Mouse (Mus musculus) spleen, adult 2 months (tissue): Measurements from ENCODE around the gene Dnmt1. TPM values are rescaled to one million over a fixed set of nuclear protein-coding genes. Genes with fewer than 3 reads are reported as not detected.

Experiments
- DNase-seq, 2 experiments: peaks; one replicate each; pipeline versions ENCODE4 v3.0.0 to v3.0.0-alpha.2; 2012 to 2021; ENCODE audit warnings: low spot score in 2 of 2, low read depth in 1 of 2
- H3K27ac ChIP-seq: fragments of 200-500 bp; 2 replicates; pipeline ENCODE4 v1.5.1; 2012; ENCODE audit warnings: low read length, inconsistent platforms; ENCODE audit not compliant: insufficient read depth
- H3K27me3 ChIP-seq: fragments of 200-500 bp; 2 replicates; pipeline ENCODE4 v1.6.1; 2012; ENCODE audit warnings: mild to moderate bottlenecking, moderate library complexity, low read length, inconsistent platforms; ENCODE audit not compliant: control insufficient read depth, insufficient read depth
- H3K36me3 ChIP-seq: fragments of 200-500 bp; 2 replicates; pipeline ENCODE4 v1.6.1; 2012; ENCODE audit warnings: mild to moderate bottlenecking, low read length, inconsistent platforms; ENCODE audit not compliant: control insufficient read depth, insufficient read depth
- H3K4me1 ChIP-seq: fragments of 200-500 bp; 2 replicates; pipeline ENCODE4 v1.6.1; 2011; ENCODE audit warnings: inconsistent platforms; ENCODE audit not compliant: control insufficient read depth, insufficient read depth, insufficient read length
- H3K4me3 ChIP-seq: fragments of 200-500 bp; 2 replicates; pipeline ENCODE4 v1.5.1; 2011; ENCODE audit warnings: mild to moderate bottlenecking, inconsistent platforms; ENCODE audit not compliant: insufficient read depth, insufficient read length; ENCODE audit errors: extremely low read depth
- CTCF ChIP-seq: fragments of 200-500 bp; IDR thresholded peaks from 2 replicates; pipeline ENCODE4 v1.5.1; 2011; ENCODE audit warnings: mild to moderate bottlenecking, inconsistent platforms; ENCODE audit not compliant: insufficient read depth, insufficient read length, insufficient replicate concordance; ENCODE audit errors: extremely low read depth
- POLR2A ChIP-seq: fragments of 200-500 bp; IDR thresholded peaks from 2 replicates; pipeline ENCODE4 v1.6.1; 2011; ENCODE audit warnings: low read depth, low read length, inconsistent platforms
- WGBS: fragments of 180-500 bp; shearing (Covaris S2); methylation state at CpG from one replicate; pipeline ENCODE4 v1.1.7; 2018; 5-methylcytosine and 5-hydroxymethylcytosine counted together
- polyA plus RNA-seq: library from polyadenylated mRNA; depleted of rRNA; stranded (reverse); fragments of >200 nt; gene quantifications from 2 replicates; pipeline ENCODE4 v1.2.3, GENCODE M21; 2012

Gene Dnmt1
- polyA plus RNA-seq, 1 experiment: 37.0 TPM

GRCm38 (mm10) chr9:20876318-20877117, 83.2 kb downstream of the Dnmt1 start:
- Histone ChIP-seq H3K36me3 (peaks cover 9% of the 10 kb centered on the region), H3K27me3 (no peaks in the 10 kb centered on the region), H3K4me1 (0 out of 2 replicates have a peak, but pooled peaks cover 4% of the 10 kb centered on the region), H3K27ac (no peak overlapping the region), H3K4me3 (no peak overlapping the region)
- DNase-seq: no peak
- no peak for TF ChIP-seq POLR2A
- no peak for TF ChIP-seq CTCF
- WGBS: 80% methylated on average over 9 of the region's 9 CpGs

GRCm38 (mm10) chr9:20875021-20875790, 84.5 kb downstream of the Dnmt1 start:
- peaks cover 11% of the 10 kb centered on the region for H3K36me3 ChIP-seq
- no peak for DNase-seq
- no peak overlapping the region for H3K27ac ChIP-seq
- TF ChIP-seq CTCF (no peak), POLR2A (no peak)
- no peaks in the 10 kb centered on the region for H3K27me3 ChIP-seq
- no peak overlapping the region for H3K4me3 ChIP-seq
- peaks cover 4% of the 10 kb centered on the region; the same call in 1 of the 2 replicates for H3K4me1 ChIP-seq
- 87% methylated on average over 23 of the region's 23 CpGs for WGBS

- no peaks in the 10 kb centered on the region for H3K27me3 ChIP-seq
- H3K4me3 ChIP-seq: no peak overlapping the region
- peaks cover 12% of the 10 kb centered on the region for H3K36me3 ChIP-seq
- no peak overlapping the region for H3K27ac ChIP-seq
- H3K4me1 ChIP-seq: peaks cover 5% of the 10 kb centered on the region; the same call in 1 of the 2 replicates
- DNase-seq: no peak
- no peak for TF ChIP-seq POLR2A
- TF ChIP-seq CTCF: no peak
- WGBS: 90% methylated on average over 12 of the region's 12 CpGs
Measured at GRCm38 (mm10) chr9:20873521-20873920, 86.2 kb downstream of the Dnmt1 start.

GRCm38 (mm10) chr9:20872991-20873390, 86.7 kb downstream of the Dnmt1 start:
- 95% methylated on average over 10 of the region's 10 CpGs for WGBS
- Histone ChIP-seq H3K27me3 (no peaks in the 10 kb centered on the region), H3K4me3 (no peak overlapping the region), H3K27ac (no peak overlapping the region), H3K36me3 (peaks cover 12% of the 10 kb centered on the region), H3K4me1 (peaks cover 5% of the 10 kb centered on the region; the same call in 1 of the 2 replicates)
- TF ChIP-seq POLR2A: no peak
- no peak for TF ChIP-seq CTCF
- no peak for DNase-seq

- WGBS: 89% methylated on average over 12 of the region's 12 CpGs
- Histone ChIP-seq H3K27me3 (no peaks in the 10 kb centered on the region), H3K4me3 (no peak overlapping the region), H3K4me1 (peaks cover 5% of the 10 kb centered on the region; the same call in 1 of the 2 replicates), H3K27ac (no peak overlapping the region), H3K36me3 (peaks cover 12% of the 10 kb centered on the region)
- TF ChIP-seq CTCF: no peak
- TF ChIP-seq POLR2A: no peak
- no peak for DNase-seq
Measured at GRCm38 (mm10) chr9:20870211-20871173, 89.2 kb downstream of the Dnmt1 start.

GRCm38 (mm10) chr9:20869246-20869645, 90.4 kb downstream of the Dnmt1 start:
- Histone ChIP-seq H3K4me3 (peak overlapping the region; percentile 87), H3K4me1 (peaks cover 5% of the 10 kb centered on the region; the same call in 1 of the 2 replicates), H3K36me3 (peaks cover 12% of the 10 kb centered on the region), H3K27ac (no peak overlapping the region), H3K27me3 (no peaks in the 10 kb centered on the region)
- TF ChIP-seq POLR2A: no peak
- TF ChIP-seq CTCF: no peak
- WGBS: 6% methylated on average over 19 of the region's 19 CpGs
- DNase-seq: no peak
